Mouse (Mus musculus) adrenal gland, postnatal 0 days (tissue): ENCODE data around the gene Uroc1. TPM values are rescaled to one million over a fixed set of nuclear protein-coding genes. Genes with fewer than 3 reads are reported as not detected.

Experiments used
- polyA plus RNA-seq: library from polyadenylated mRNA; unstranded; fragments of >200 nt; fragmentation: Nextera tagmentation; extraction: Ambion mirVana; gene quantifications from 2 replicates; pipeline ENCODE4 v1.2.1, GENCODE M21; 2015

The Uroc1 gene
- polyA plus RNA-seq: 1.4 TPM in 2 replicates

DNA sequence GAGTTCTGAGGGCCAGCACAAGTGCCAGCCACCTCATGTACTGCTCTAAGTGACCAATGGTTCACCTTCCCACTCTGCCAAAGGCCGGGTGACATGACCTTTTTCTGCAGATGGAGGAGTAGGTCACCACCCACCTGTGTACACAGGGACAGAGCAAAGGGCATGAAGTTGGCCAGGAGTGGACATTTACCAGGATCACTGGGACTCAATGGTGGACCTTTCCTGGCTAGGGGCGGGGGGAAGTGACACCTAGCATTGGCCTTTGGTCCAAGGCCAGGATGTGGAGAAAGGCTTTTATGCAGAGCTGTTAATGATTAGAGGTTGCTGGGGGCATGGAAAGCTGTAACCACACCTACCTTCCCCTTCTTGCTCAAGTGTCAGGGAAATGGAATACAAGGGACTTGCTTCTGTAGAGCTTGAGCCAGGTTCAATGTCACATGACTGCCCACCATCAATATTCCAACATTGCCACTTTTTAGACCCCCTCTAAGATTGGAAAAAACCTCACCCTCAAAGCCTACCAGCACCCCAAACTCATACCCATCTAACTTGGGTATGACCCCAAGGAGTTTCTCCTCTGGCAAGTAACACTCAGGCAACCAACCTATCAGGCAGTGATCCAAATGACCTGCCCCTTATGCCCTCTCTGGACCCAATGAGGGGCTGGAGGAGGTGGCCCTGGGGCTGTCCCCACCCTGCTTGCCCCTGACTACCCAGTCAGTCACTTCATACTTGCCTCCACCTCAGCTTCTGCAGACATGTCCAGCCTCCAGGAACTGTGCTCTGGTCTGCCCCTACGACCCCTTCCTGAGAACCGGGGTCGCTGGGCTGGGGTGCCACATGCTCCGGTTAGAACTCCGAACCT is at the start of gene Uroc1:
Uroc1 (plus strand) TSS at position 724 of the 865 bp plus-strand sequence.

DNA sequence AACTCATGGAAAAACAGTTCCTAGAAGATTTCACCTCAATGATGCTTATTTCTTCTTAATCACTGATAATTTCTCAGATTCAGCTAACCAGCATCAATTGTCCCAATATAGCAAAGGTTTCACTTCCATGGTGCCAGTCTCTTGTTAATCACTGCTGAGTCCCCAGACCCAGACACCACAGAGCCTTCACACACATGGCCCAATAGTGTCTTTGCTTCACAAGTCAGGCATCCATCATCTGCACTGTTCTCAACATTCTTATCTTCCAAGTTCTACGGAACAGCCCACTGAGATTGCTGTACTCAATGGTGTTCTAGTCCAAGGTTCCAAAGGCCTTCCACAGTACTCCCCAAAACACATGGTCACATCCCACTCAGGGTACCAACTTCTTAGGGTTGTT is 32.2 kb upstream of the Uroc1 start, which contains the start of gene BC048671:
BC048671 (plus strand) TSS at position 301 of the 400 bp plus-strand sequence.

DNA sequence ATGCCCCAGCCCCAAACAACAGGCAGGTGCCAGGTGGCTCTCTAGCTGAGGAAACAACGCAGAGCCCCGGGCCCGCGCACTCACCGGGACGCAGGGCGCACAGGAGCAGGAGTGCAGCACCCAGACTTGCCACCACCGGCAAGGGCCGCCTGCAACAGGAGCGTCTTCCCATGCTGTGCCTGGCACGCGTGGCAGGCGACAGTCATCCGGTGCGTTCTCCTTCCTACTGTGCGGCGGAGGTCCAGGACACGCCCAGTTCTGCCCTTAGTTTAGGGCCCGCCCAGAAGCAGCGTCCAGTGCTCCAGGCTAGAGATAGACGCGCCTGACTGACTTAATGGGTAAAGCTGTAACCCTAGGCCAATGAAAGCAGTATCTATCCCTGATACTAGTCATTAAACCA is 8.1 kb upstream of the Uroc1 start, which contains the start of gene Chst13:
Chst13 (minus strand) TSS at position 195 of the 400 bp plus-strand sequence.

DNA sequence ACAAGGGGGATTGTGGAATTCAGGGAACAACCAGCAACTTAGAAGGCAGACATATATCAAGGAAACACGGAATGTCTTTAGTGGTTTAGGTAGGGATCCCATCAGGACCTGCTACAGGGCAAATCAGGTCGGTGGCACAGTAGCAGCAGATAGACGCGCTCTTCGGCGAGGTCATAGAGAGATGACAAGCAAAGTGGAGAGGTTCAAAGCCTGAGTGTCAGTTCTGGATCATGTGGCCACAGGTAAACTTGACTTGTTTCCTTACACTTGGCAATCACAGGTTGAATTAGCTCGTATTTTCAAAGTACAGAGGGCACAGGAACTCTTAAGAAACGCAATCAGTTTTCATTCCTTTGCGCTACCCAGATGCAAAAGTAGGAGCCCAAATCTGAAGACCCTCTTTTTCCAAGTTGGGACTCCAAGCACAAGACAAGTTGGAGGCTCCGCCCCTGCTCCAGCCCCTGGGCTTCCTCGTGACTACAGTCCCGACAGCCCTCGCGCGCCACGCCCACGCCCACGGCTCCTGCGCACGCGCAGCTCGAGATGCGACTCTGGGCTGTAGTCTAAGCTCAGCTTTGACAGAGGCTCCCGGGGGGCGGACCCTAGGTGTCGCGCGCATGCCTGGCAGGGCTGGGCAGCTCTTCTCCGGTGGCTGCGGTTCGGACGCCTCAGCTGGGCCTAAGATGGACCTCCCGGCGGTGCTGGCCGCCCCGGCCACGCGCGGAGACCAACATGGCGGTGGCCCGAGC is 36.1 kb downstream of the Uroc1 start, which contains the start of gene Zxdc:
Zxdc (plus strand) TSS at position 517 of the 749 bp plus-strand sequence.

Other genes starting within 250 kb of the Uroc1 start
- gene Vmn1r50, start 231.9 kb upstream of the Uroc1 start, polyA plus RNA-seq: not detected in 2 replicates
- gene Vmn1r51, start 210.7 kb upstream of the Uroc1 start, polyA plus RNA-seq: 0.03 TPM in 1 of 2 replicates, not detected in the other
- not detected in 2 replicates for gene Vmn1r52, start 158.5 kb upstream of the Uroc1 start, polyA plus RNA-seq
- gene V1ra8, start 130.5 kb upstream of the Uroc1 start, polyA plus RNA-seq: not detected in 2 replicates
- gene Vmn1r53, start 108.8 kb upstream of the Uroc1 start, polyA plus RNA-seq: 0.15 TPM in 1 of 2 replicates, not detected in the other
- not detected in 2 replicates for gene Vmn1r54, start 87.0 kb upstream of the Uroc1 start, polyA plus RNA-seq
- not detected in 2 replicates for gene BC048671, start 32.1 kb upstream of the Uroc1 start, polyA plus RNA-seq
- gene Chst13, start 8.1 kb upstream of the Uroc1 start, polyA plus RNA-seq: 0.59 and 0.68 TPM in 2 replicates
- 8.4 and 8.5 TPM in 2 replicates for gene Zxdc, start 36.2 kb downstream of the Uroc1 start, polyA plus RNA-seq
- gene Cfap100, start 95.5 kb downstream of the Uroc1 start, polyA plus RNA-seq: 0.03 TPM in 1 of 2 replicates, not detected in the other
- 9.5 and 12.2 TPM in 2 replicates for gene Klf15, start 129.3 kb downstream of the Uroc1 start, polyA plus RNA-seq
- 28.0 and 87.2 TPM in 2 replicates for gene Aldh1l1, start 153.1 kb downstream of the Uroc1 start, polyA plus RNA-seq